Mouse (Mus musculus): ENCODE measurements around the gene Lrmda. TPM values are rescaled to one million over a fixed set of nuclear protein-coding genes. Genes with fewer than 3 reads are reported as not detected.

Lrmda gene
- total and polyA plus RNA-seq, 2 experiments from 2014 or later: 0.38 to 0.82 TPM

- H3K27me3 ChIP-seq (ENCODE audit: control insufficient read depth, insufficient read depth, low read length): no peaks in the 10 kb centered on the region
- H3K4me3 ChIP-seq (ENCODE audit: low read depth, low read length): no peak overlapping the region
- H3K9ac ChIP-seq (replicated peaks; ENCODE audit: low read depth, low read length): no peak overlapping the region
- H3K4me1 ChIP-seq (ENCODE audit: control insufficient read depth, insufficient read depth): no peaks in the 10 kb centered on the region
- no peak for ATAC-seq (ENCODE audit: insufficient read depth, low read depth)
- no peak for TF ChIP-seq EP300 (IDR thresholded peaks at IDR 0.05; ENCODE audit: low read depth)
- TF ChIP-seq CTCF (IDR thresholded peaks at IDR 0.05; ENCODE audit: low read depth): peak; percentile 54
- H3K27ac ChIP-seq (ENCODE audit: low read depth): no peak overlapping the region
- 71% methylated on average over 6 of the region's 6 CpGs for WGBS
- DNase-seq (ENCODE audit: low spot score): peak; percentile 34
- H3K9me3 ChIP-seq (replicated peaks; ENCODE audit: control insufficient read depth, low read length): no peaks in the 10 kb centered on the region
- H3K4me2 ChIP-seq (ENCODE audit: low read depth, low read length): no peak overlapping the region
- H3K36me3 ChIP-seq (replicated peaks; ENCODE audit: control insufficient read depth, insufficient read depth, low read length): no peaks in the 10 kb centered on the region
These were observed 798.1 kb downstream of the Lrmda start for GRCm38 (mm10) chr14:22817346-22818201.

DNA sequence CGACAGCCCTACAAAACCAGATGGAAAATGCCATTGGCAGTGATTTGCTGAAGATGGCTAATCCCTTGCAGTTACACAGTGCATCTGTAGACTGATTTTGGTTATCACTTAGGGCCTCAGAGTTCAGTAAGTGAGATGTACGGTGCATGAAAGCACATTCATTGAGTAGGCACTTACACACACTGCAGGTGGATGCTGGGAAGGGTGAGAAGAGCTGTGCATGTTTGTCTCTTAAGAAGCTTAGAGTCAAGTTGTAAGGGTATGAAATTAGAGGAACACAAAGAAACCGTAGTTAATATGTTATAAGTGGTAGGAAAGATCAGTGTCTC lies 798.7 kb downstream of the Lrmda start:
- H3K4me2 ChIP-seq (ENCODE audit: low read depth, low read length): no peak overlapping the region
- no peaks in the 10 kb centered on the region for H3K36me3 ChIP-seq (replicated peaks; ENCODE audit: control insufficient read depth, insufficient read depth, low read length)
- 52% methylated on average over 3 of the region's 3 CpGs for WGBS
- TF ChIP-seq EP300 (IDR thresholded peaks at IDR 0.05; ENCODE audit: low read depth) (no peak), CTCF (IDR thresholded peaks at IDR 0.05; ENCODE audit: low read depth) (no peak)
- DNase-seq (ENCODE audit: low spot score) (no peak), ATAC-seq (ENCODE audit: insufficient read depth, low read depth) (no peak)
- H3K4me1 ChIP-seq (ENCODE audit: control insufficient read depth, insufficient read depth): no peaks in the 10 kb centered on the region
- H3K27ac ChIP-seq (ENCODE audit: low read depth): no peak overlapping the region
- H3K4me3 ChIP-seq (ENCODE audit: low read depth, low read length): no peak overlapping the region
- H3K9me3 ChIP-seq (replicated peaks; ENCODE audit: control insufficient read depth, low read length): no peaks in the 10 kb centered on the region
- H3K27me3 ChIP-seq (ENCODE audit: control insufficient read depth, insufficient read depth, low read length): no peaks in the 10 kb centered on the region
- H3K9ac ChIP-seq (replicated peaks; ENCODE audit: low read depth, low read length): no peak overlapping the region

DNA sequence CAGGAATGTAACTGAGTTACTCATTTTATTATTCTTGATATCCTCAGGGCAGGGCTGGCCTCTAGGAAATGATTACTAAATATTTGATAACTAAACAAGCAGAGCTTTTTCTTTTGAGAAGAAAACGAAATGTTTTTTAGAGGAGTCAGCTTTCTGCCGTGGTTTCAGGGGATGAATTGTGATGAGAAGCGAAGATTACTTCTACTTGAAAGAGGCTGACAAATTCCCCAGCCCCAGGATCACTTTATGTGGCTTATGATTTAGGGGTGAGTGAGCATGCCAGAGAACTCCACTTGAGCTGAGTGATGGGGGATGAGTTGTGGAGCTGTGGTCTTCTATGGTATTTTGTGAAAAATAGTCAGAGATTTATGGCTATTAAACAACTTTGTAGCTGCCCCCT lies 803.4 kb downstream of the Lrmda start:
- Histone ChIP-seq H3K4me2 (ENCODE audit: low read depth, low read length) (no peak overlapping the region), H3K9ac (replicated peaks; ENCODE audit: low read depth, low read length) (no peak overlapping the region), H3K9me3 (replicated peaks; ENCODE audit: control insufficient read depth, low read length) (no peaks in the 10 kb centered on the region), H3K27ac (ENCODE audit: low read depth) (no peak overlapping the region), H3K4me3 (ENCODE audit: low read depth, low read length) (no peak overlapping the region), H3K36me3 (replicated peaks; ENCODE audit: control insufficient read depth, insufficient read depth, low read length) (no peaks in the 10 kb centered on the region), H3K4me1 (ENCODE audit: control insufficient read depth, insufficient read depth) (no peaks in the 10 kb centered on the region), H3K27me3 (ENCODE audit: control insufficient read depth, insufficient read depth, low read length) (no peaks in the 10 kb centered on the region)
- ATAC-seq (ENCODE audit: insufficient read depth, low read depth) (no peak), DNase-seq (ENCODE audit: low spot score) (no peak)
- TF ChIP-seq CTCF (IDR thresholded peaks at IDR 0.05; ENCODE audit: low read depth): no peak
- TF ChIP-seq EP300 (IDR thresholded peaks at IDR 0.05; ENCODE audit: low read depth): no peak
- WGBS: 67% methylated on average over 3 of the region's 3 CpGs

GRCm38 (mm10) chr14:22826825-22827224 lies 807.3 kb downstream of the Lrmda start:
- no peak overlapping the region for H3K9ac ChIP-seq (replicated peaks; ENCODE audit: low read depth, low read length)
- H3K27me3 ChIP-seq (ENCODE audit: control insufficient read depth, insufficient read depth, low read length): no peaks in the 10 kb centered on the region
- no peaks in the 10 kb centered on the region for H3K4me1 ChIP-seq (ENCODE audit: control insufficient read depth, insufficient read depth)
- 58% methylated on average over 3 of the region's 3 CpGs for WGBS
- no peak overlapping the region for H3K4me3 ChIP-seq (ENCODE audit: low read depth, low read length)
- DNase-seq (ENCODE audit: low spot score) (no peak), ATAC-seq (ENCODE audit: insufficient read depth, low read depth) (no peak)
- TF ChIP-seq EP300 (IDR thresholded peaks at IDR 0.05; ENCODE audit: low read depth) (no peak), CTCF (IDR thresholded peaks at IDR 0.05; ENCODE audit: low read depth) (no peak)
- H3K36me3 ChIP-seq (replicated peaks; ENCODE audit: control insufficient read depth, insufficient read depth, low read length): no peaks in the 10 kb centered on the region
- H3K27ac ChIP-seq (ENCODE audit: low read depth): no peak overlapping the region
- H3K9me3 ChIP-seq (replicated peaks; ENCODE audit: control insufficient read depth, low read length): no peaks in the 10 kb centered on the region
- no peak overlapping the region for H3K4me2 ChIP-seq (ENCODE audit: low read depth, low read length)

- Histone ChIP-seq H3K4me3 (ENCODE audit: low read depth, low read length) (no peak overlapping the region), H3K4me1 (ENCODE audit: control insufficient read depth, insufficient read depth) (no peaks in the 10 kb centered on the region), H3K27me3 (ENCODE audit: control insufficient read depth, insufficient read depth, low read length) (no peaks in the 10 kb centered on the region), H3K9ac (replicated peaks; ENCODE audit: low read depth, low read length) (no peak overlapping the region), H3K4me2 (ENCODE audit: low read depth, low read length) (no peak overlapping the region), H3K36me3 (replicated peaks; ENCODE audit: control insufficient read depth, insufficient read depth, low read length) (no peaks in the 10 kb centered on the region), H3K27ac (ENCODE audit: low read depth) (no peak overlapping the region), H3K9me3 (replicated peaks; ENCODE audit: control insufficient read depth, low read length) (no peaks in the 10 kb centered on the region)
- TF ChIP-seq CTCF (IDR thresholded peaks at IDR 0.05; ENCODE audit: low read depth) (no peak), EP300 (IDR thresholded peaks at IDR 0.05; ENCODE audit: low read depth) (no peak)
- DNase-seq (ENCODE audit: low spot score) (no peak), ATAC-seq (ENCODE audit: insufficient read depth, low read depth) (no peak)
These were observed 817.5 kb downstream of the Lrmda start for GRCm38 (mm10) chr14:22837058-22837457.

GRCm38 (mm10) chr14:22841136-22841535 lies 821.6 kb downstream of the Lrmda start:
- TF ChIP-seq CTCF (IDR thresholded peaks at IDR 0.05; ENCODE audit: low read depth) (no peak), EP300 (IDR thresholded peaks at IDR 0.05; ENCODE audit: low read depth) (no peak)
- WGBS: 78% methylated on average over 4 of the region's 4 CpGs
- ATAC-seq (ENCODE audit: insufficient read depth, low read depth): no peak
- no peak overlapping the region for H3K4me2 ChIP-seq (ENCODE audit: low read depth, low read length)
- no peaks in the 10 kb centered on the region for H3K27me3 ChIP-seq (ENCODE audit: control insufficient read depth, insufficient read depth, low read length)
- no peak overlapping the region for H3K9ac ChIP-seq (replicated peaks; ENCODE audit: low read depth, low read length)
- no peaks in the 10 kb centered on the region for H3K36me3 ChIP-seq (replicated peaks; ENCODE audit: control insufficient read depth, insufficient read depth, low read length)
- no peaks in the 10 kb centered on the region for H3K9me3 ChIP-seq (replicated peaks; ENCODE audit: control insufficient read depth, low read length)
- H3K27ac ChIP-seq (ENCODE audit: low read depth): no peak overlapping the region
- DNase-seq (ENCODE audit: low spot score): no peak
- H3K4me3 ChIP-seq (ENCODE audit: low read depth, low read length): no peak overlapping the region
- H3K4me1 ChIP-seq (ENCODE audit: control insufficient read depth, insufficient read depth): no peaks in the 10 kb centered on the region

All from heart, postnatal 0 days (tissue).